Mouse (Mus musculus) cerebellum, adult (tissue): ENCODE results near the gene Tapt1.
"Not testable (repeated sequence)": the region's sequence is repeated elsewhere in the genome, so short reads cannot be mapped to it uniquely, and the experiment has no call there.

Experiments
- ATAC-seq: cut with Nextera tagmentation; 2 replicates; pipeline ENCODE4 v1.9.2; 2017; ENCODE audit warnings: mild to moderate bottlenecking, moderate library complexity, mixed read lengths; ENCODE audit not compliant: insufficient number of reproducible peaks, low FRiP score, low TSS enrichment

Gene Tapt1

DNA sequence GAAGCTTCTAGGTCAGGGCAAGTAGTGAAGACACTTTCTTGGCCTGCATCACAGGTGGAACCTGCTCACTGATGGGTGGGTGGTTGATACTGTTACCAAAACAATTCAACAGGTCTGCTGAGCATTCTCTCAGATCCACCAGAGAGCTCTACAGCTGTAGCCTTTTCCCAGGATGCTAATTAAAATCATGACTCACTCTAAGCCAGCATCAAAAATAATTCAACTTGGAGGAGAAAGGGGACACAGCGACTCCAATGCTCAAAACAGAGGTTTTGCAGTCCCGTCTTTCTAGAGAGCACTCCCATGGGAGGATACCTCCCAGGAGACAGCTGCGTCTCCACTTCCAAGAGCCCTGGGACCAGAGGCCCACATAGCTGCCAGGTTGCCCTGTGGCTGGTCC is 78.7 kb downstream of the Tapt1 start:
- ATAC-seq = no peak

DNA sequence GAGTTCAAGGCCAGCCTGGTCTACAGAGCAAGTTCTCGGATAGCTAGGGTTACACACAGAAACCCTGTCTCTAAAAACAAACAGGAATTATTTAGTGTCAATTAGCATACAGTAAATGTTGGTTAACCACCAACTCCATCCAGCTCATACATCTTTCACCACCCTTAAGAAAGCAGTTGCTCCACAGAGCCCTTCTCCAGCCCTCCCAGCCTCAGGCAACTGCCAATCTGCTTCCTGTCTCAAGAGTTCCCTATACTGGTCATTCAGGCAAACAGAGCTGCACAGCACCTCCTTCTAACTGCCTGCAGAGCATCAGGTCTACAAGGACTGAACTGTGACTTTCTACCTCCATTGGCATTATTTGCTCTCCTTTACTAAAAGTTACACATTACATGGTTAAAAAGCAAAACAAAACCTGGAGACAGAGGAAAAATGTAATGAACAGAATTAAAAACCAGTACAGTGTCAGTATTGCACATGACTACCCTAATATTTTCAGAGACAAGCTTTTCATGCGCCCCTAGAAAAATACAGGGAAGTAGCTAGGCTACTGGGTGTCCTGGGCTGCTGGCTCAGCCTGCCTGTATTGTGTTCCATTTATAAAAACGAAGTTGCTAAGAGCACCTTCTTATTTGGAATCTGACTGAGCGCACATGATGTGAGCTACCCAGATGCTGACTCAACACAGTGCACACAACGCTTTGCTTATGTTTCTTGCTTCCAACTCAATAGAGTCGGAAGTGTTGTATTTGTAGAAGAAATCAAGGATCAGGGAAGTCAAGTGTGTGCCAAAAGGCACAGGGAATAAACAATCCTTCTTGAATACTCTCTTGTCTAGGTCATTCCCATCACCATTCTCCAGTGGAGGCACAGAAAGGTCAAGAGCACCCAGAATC is 79.7 kb downstream of the Tapt1 start:
- no peak for ATAC-seq

DNA sequence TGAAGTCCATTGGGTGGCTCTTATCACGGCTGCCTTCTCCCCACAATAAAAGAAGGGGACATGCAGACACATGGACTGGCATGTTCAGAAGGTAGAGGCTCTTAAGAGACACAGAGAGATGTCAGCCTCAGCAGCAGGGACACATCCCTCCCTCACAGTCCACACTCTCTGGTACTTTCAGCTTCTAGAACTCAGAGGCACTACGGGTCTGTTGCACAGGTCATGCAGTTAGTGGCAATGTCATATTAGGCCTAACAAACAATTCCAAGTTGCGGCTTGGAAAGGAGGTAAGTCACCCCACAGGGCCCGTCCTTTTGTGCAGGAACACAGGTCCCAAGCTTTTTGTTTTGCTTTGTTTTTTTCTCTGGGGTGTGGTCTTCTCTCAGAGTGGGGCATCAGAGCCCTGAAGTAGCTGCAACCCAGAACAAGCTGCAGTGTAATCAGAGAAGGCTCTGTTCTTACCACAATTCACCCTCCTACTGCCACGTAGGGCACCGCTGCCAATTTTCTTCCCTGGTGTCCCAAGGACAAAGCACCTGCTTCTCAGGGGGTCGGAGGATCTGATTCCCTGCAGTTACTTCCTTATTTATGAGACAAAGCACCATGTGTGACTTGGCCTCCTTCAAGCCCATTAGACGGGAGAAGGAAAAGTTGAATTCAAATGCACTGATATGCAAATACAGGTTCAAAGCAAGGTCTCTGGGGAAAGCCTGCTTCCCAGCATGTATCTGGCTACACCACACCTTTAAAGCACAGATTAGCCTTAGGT is 82.8 kb downstream of the Tapt1 start:
- no peak for ATAC-seq

DNA sequence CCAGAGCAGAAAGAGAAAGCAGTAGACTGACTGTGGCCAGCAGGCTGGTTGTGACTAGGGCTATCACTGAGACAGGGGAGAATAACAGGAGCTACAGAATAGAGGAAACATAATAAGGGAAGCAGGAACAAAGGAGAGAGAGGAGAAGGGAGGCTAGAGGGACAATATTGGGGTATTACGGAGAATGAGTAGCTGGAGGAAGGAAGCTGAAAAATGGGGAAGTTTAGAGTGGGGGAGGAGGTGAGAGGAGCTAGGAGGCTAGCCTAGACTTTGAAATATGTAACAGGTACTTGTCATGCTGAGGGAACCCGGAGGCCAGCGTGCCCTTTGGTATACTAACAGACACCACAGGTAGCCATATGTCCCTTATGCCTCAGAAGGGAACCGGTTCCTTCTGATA is 98.9 kb downstream of the Tapt1 start:
- ATAC-seq = no peak

DNA sequence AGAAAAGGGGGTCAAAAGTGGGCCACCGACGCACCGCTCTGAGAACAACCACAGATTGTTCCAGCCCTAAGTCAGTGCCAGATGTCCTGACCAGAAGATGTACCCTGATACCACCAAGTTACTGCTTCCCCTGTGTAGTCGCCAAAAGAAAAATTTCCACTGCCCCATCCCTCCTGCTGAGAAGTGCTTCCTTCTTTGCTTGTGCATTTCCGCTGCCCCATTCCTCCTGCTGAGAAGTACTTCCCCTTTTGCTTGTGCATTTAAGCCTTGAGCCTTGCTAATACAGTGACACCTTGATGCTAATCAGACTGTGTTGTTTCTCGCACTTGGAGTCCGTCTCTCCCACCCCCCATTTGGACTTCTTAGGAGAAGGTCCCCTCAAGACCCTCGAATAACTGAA is 99.9 kb downstream of the Tapt1 start:
- not testable (repeated sequence) for ATAC-seq
